Mouse (Mus musculus) heart, embryonic 14.5 days (tissue): ENCODE data around the gene Cdk6. TPM values are rescaled to one million over a fixed set of nuclear protein-coding genes. Genes with fewer than 3 reads are reported as not detected.

Experiments used
- ATAC-seq: fragments of 200-750 bp; cut with Nextera tagmentation; 2 replicates; pipeline ENCODE4 v1.8.0; 2017; ENCODE audit warnings: low read depth, moderate TSS enrichment; ENCODE audit not compliant: insufficient number of reproducible peaks, insufficient read depth, low FRiP score
- H3K27ac ChIP-seq, 2 experiments: fragments of 200-500 bp in 1 of 2; fragments of 300-500 bp in 1 of 2; sonication (generic) in 1 of 2; replicated peaks in 1 of 2; 2 replicates each; pipeline ENCODE4 v1.5.1; 2012 to 2014; ENCODE audit warnings: low read depth in 2 of 2, low read length in 2 of 2, control low read depth in 1 of 2, mild to moderate bottlenecking in 1 of 2, mixed read lengths in 1 of 2; ENCODE audit not compliant: control insufficient read depth in 1 of 2, insufficient read depth in 1 of 2
- H3K27me3 ChIP-seq: fragments of 300-500 bp; sonication (generic); 2 replicates; pipeline ENCODE4 v1.6.1; 2014; ENCODE audit warnings: mild to moderate bottlenecking, low read length, control low read depth; ENCODE audit not compliant: control insufficient read depth, insufficient read depth
- H3K36me3 ChIP-seq: fragments of 300-500 bp; sonication (generic); 2 replicates; pipeline ENCODE4 v1.6.1; 2014; ENCODE audit warnings: mild to moderate bottlenecking, control low read depth, low read length, mixed read lengths; ENCODE audit not compliant: control insufficient read depth, insufficient read depth
- H3K4me1 ChIP-seq, 2 experiments: fragments of 200-500 bp in 1 of 2; fragments of 300-500 bp in 1 of 2; sonication (generic) in 1 of 2; 2 replicates each; pipeline ENCODE4 v1.6.1; 2012 to 2014; ENCODE audit warnings: low read length in 2 of 2, control low read depth in 1 of 2, mixed read lengths in 1 of 2; ENCODE audit not compliant: control insufficient read depth in 2 of 2, insufficient read depth in 2 of 2
- H3K4me2 ChIP-seq: fragments of 300-500 bp; sonication (generic); 2 replicates; pipeline ENCODE4 v1.6.1; 2014; ENCODE audit warnings: mild to moderate bottlenecking, low read length
- H3K4me3 ChIP-seq, 2 experiments: fragments of 200-500 bp in 1 of 2; fragments of 300-500 bp in 1 of 2; sonication (generic) in 1 of 2; 2 replicates each; pipeline ENCODE4 v1.5.1; 2012 to 2014; ENCODE audit warnings: low read length in 2 of 2, mild to moderate bottlenecking in 2 of 2, control low read depth in 1 of 2, low read depth in 1 of 2, moderate library complexity in 1 of 2; ENCODE audit not compliant: control insufficient read depth in 1 of 2, insufficient read depth in 1 of 2
- H3K9ac ChIP-seq: fragments of 300-500 bp; sonication (generic); 2 replicates; pipeline ENCODE4 v1.6.1; 2014; ENCODE audit warnings: mild to moderate bottlenecking, low read length
- H3K9me3 ChIP-seq: fragments of 300-500 bp; sonication (generic); 2 replicates; pipeline ENCODE4 v1.6.1; 2016; ENCODE audit warnings: low read length, control low read depth; ENCODE audit not compliant: control insufficient read depth
- WGBS: fragments of 180-500 bp; shearing (Covaris S2); extraction: QIAGEN DNeasy Blood & Tissue Kit; methylation state at CpG from one replicate; pipeline ENCODE4 v1.1.7; 2014; 5-methylcytosine and 5-hydroxymethylcytosine counted together
- polyA plus RNA-seq: library from polyadenylated mRNA; unstranded; fragments of >200 nt; fragmentation: Nextera tagmentation; extraction: Ambion mirVana; gene quantifications from 2 replicates; pipeline ENCODE4 v1.2.1, GENCODE M21; 2014

Cdk6 gene
- polyA plus RNA-seq, 1 experiment from 2014 or later, result 32.1 TPM

DNA sequence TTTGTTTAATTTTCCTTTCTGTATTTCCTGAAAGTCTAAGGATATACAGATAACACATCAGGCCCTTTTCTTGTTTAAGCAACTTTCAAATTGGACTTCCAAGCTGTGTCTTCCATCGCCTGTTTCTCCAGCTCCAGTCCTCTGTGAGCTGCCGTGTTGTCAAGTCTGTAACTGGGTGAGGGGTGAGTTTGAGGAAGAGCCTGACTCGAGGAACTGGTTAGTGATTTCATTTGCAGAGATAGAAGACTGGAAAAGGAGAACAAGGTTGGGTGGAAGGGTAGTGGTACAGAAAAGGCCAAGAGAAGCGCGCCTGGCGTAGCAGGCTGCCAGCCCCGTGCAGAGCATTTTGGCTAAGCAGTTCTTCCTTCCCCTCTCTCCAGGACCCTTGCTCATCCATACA lies 120.1 kb downstream of the Cdk6 start:
- 86% methylated on average over 7 of the region's 7 CpGs for WGBS
- Histone ChIP-seq H3K4me1 (peaks cover 9 to 21% of the 10 kb centered on the region in 2 experiments), H3K4me3 (no peak overlapping the region), H3K9me3 (no peaks in the 10 kb centered on the region), H3K27ac (no peak overlapping the region), H3K27me3 (no peaks in the 10 kb centered on the region), H3K4me2 (no peak overlapping the region), H3K9ac (no peak overlapping the region), H3K36me3 (no peaks in the 10 kb centered on the region)
- no peak for ATAC-seq

GRCm38 (mm10) chr5:3462897-3463757 lies 121.8 kb downstream of the Cdk6 start:
- Histone ChIP-seq H3K9me3 (no peaks in the 10 kb centered on the region), H3K4me2 (no peak overlapping the region), H3K27me3 (no peaks in the 10 kb centered on the region), H3K4me3 (no peak overlapping the region), H3K9ac (no peak overlapping the region), H3K27ac (no peak overlapping the region), H3K36me3 (peaks cover 4% of the 10 kb centered on the region; the same call in 1 of the 2 replicates), H3K4me1 (peaks cover 9 to 21% of the 10 kb centered on the region in 2 experiments)
- 69% methylated on average over 11 of the region's 11 CpGs for WGBS
- no peak for ATAC-seq

DNA sequence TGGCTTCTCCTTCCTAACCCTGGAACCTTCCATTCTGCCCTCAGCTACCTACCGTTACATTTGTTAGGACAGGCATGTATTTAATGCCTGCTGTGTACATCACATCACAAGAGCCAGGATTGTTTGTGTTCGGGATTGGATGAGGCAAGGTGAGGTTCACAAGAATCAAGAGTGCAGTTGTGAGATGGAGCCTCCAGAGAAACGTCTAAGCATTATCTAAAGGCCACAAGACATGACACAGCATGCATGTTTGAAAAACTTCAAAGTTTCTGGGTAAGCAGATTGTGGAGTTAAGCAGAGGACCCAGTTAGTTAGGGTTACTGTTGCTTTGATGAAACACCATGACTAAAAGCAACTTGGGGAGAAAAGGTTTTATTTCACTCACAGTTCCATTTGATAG lies 122.5 kb downstream of the Cdk6 start:
- Histone ChIP-seq H3K4me1 (peaks cover 9 to 21% of the 10 kb centered on the region in 2 experiments), H3K27ac (no peak overlapping the region), H3K9me3 (no peaks in the 10 kb centered on the region), H3K9ac (no peak overlapping the region), H3K27me3 (no peaks in the 10 kb centered on the region), H3K36me3 (peaks cover 4% of the 10 kb centered on the region; the same call in 1 of the 2 replicates), H3K4me2 (no peak overlapping the region), H3K4me3 (no peak overlapping the region)
- no peak for ATAC-seq
- 87% methylated on average over 3 of the region's 3 CpGs for WGBS

DNA sequence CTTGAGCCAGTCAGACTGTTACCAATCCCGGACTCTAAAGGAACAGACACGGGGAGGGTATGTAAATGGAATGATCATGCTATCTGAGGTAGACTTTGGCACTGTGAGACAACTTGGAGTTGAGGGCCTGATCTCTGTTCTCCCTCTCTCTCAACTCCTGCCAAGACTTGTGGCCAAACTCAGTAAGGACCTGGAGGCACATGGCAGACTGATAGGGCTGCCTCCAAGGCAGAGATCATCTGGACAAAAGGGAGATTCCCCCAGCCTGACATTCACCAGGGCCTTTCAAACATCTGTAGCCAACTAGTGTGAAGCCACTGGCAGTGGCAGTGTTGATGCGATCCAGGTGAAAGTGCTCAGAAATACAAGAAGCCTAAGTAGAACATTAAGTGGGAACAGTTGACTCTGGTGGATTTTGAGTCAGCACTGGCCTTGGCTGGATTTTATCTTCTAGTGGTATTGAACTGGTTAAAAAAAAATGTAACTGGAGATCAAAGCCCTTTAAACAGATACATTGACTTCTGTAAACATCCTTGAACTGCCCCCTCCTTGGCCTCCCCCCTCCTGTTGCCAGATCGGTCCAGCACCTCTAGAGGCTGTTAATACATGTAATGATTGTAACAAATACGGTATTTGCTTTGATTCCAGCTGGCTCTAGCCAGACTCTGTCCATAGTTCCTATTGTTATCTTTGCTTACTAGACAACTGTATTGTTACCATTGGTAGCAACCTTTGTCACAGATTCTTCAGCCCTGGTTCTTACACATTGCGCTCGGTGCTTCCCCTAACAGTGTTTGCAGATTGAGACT lies 125.0 kb downstream of the Cdk6 start:
- no peak overlapping the region for H3K4me2 ChIP-seq
- peaks cover 9 to 21% of the 10 kb centered on the region in 2 experiments for H3K4me1 ChIP-seq
- no peak for ATAC-seq
- no peaks in the 10 kb centered on the region for H3K9me3 ChIP-seq
- no peak overlapping the region for H3K4me3 ChIP-seq
- 66% methylated on average over 7 of the region's 7 CpGs for WGBS
- no peaks in the 10 kb centered on the region for H3K27me3 ChIP-seq
- no peak overlapping the region; a peak in 1 of 4 replicates for H3K27ac ChIP-seq
- H3K9ac ChIP-seq, result no peak overlapping the region
- H3K36me3 ChIP-seq, result peaks cover 4% of the 10 kb centered on the region; the same call in 1 of the 2 replicates

GRCm38 (mm10) chr5:3470866-3471265 lies 129.6 kb downstream of the Cdk6 start:
- no peak for ATAC-seq
- Histone ChIP-seq H3K4me2 (no peak overlapping the region), H3K9me3 (no peaks in the 10 kb centered on the region), H3K36me3 (peaks cover 20% of the 10 kb centered on the region; the same call in 1 of the 2 replicates), H3K27ac (no peak overlapping the region), H3K27me3 (no peaks in the 10 kb centered on the region), H3K9ac (no peak overlapping the region), H3K4me3 (no peak overlapping the region), H3K4me1 (peaks cover 4 to 6% of the 10 kb centered on the region in 2 experiments; a peak in 2 of 4 replicates)
- WGBS, result 81% methylated on average over 10 of the region's 10 CpGs

DNA sequence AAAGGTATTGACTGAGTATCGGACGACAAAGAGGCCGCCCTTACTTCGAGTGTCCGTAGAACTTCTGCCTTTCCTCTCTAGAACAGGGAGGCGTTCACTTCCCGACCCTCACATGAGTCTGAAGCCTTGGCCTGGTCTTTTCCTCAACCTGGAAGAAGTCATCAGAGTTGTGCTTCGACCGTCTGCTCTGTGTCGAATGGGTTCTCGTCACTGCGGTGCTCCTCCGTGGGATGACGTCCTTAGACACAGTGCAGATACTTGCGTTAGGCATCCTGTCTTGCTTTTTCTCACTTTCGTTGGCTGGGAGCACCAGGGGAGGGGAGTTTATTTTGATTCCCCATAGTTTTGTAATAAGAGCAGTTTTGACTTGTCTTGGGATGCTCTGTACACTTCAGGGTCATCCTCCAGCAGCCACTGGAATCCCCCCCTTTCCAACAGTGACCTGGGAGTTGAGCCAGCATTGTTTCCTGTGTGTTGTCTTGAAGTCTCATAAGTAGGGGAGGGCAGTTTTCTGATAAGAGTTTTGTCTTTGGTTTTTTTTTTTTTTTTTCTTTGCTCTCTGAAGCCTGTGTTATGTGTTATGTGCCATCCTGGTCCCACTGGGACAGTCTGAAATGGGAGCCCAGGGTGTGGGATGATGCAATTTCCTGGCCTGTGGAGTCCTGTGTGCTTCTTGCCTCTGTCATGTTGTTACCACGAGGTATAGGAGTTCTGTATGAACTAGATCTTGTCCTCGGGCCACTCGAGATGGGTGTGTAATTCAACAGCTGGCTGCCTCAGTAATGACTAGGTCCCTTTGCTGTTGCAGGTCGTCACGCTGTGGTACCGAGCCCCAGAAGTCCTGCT lies 131.2 kb downstream of the Cdk6 start:
- Histone ChIP-seq H3K27me3 (no peaks in the 10 kb centered on the region), H3K27ac (no peak overlapping the region), H3K4me1 (peaks cover 0 to 3% of the 10 kb centered on the region in 2 experiments; a peak in 2 of 4 replicates), H3K9me3 (no peaks in the 10 kb centered on the region), H3K36me3 (peaks cover 19% of the 10 kb centered on the region; the same call in 1 of the 2 replicates), H3K4me2 (no peak overlapping the region), H3K9ac (no peak overlapping the region), H3K4me3 (no peak overlapping the region)
- no peak for ATAC-seq
- 78% methylated on average over 22 of the region's 22 CpGs for WGBS

GRCm38 (mm10) chr5:3477711-3478110 lies 136.4 kb downstream of the Cdk6 start:
- H3K27ac ChIP-seq, result no peak overlapping the region
- no peak overlapping the region for H3K4me2 ChIP-seq
- ATAC-seq, result no peak
- H3K4me1 ChIP-seq, result no peaks in the 10 kb centered on the region
- no peak overlapping the region for H3K9ac ChIP-seq
- no peak overlapping the region for H3K4me3 ChIP-seq
- no peaks in the 10 kb centered on the region for H3K27me3 ChIP-seq
- peaks cover 10% of the 10 kb centered on the region; the same call in 1 of the 2 replicates for H3K36me3 ChIP-seq
- WGBS, result 81% methylated on average over 3 of the region's 3 CpGs
- no peaks in the 10 kb centered on the region for H3K9me3 ChIP-seq
